Mouse (Mus musculus): Measurements from ENCODE around the gene Parp1.
"Not testable (repeated sequence)": the region's sequence is repeated elsewhere in the genome, so short reads cannot be mapped to it uniquely, and the experiment has no call there.

The Parp1 gene

DNA sequence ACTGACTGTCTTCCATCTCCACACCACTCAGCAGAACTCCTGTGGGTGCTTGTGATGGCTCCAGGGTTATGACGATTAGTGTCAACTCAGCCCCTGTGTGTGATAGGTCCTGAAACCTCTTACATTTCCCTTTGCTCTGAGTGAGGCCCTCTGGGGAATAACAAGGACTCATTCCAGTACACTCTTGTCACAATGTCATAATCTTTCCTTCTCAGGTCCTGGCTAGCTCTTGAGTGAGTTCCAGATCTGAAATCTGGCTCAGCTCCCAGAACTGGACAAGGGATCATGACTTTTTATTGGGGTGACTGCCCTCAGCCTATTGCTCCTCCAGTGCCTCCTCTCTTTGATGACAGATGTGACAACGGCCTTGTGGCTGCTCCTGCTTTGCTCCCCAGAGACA is 57.4 kb downstream of the Parp1 start:
- no peak for DNase-seq (ENCODE audit: low spot score in 2 of 2)

DNA sequence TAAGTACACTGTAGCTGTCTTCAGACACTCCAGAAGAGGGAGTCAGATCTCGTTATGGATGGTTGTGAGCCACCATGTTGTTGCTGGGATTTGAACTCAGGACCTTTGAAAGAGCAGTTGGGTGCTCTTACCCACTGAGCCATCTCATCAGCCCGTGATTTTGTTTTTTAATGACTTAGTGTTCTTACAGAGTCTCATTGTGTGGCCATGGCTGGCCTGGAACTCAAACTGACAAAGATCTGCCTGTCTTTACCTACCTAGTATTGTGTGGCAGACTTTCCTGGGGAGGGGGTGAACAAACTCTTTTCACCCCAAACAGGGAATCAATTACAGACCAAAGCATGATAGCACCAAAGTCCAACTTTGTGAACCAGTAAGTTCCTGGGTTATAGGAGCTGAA is 69.1 kb downstream of the Parp1 start:
- not testable (repeated sequence) for DNase-seq (ENCODE audit: low spot score in 2 of 2)

DNA sequence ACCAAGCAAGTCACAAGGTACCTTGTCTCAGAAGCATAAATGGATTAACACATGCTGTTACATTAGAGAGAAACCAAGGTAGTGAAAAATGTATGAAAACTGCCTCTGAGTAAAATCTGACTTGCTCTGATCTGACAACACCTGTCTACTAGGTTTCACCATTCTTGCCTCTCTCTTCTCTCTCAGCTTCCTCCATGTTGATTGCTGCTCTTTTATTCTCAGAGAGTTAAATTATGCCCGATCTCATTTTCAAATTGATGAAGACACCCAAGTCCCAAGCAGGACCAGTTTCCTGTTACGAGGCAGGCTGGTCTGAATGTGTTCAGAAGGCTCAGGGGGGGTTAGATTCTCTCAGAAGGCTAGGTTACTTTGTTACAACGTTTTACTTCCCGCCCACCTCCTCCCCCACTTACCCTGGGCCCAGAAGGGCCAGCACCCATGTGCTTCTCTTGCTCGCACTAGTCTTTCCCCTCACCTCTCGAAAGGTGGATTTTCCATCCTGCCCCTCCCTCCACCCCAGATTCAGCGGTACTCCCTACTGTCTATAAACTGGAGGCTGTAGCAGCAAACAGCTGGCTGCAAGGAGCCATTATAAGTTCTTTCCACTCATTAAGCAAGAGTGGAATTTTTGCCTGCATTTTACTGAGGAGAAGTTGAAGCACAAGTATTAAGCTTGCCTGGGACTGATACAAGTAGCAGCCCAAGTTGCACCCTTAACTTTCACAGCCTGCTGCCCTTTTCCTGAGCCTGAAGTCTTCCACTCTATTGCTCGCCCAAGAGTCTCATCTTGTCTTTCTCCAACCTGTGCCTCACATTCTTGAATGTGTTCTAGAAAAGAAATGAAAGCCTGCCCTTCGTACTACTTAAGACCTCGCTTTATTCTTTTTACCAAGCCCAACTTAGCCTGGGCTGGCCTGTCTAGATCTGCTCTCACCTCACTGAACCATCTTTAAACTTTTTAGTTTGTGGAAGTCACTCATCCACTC is 71.0 kb downstream of the Parp1 start:
- peak; percentile 21 to 23 for DNase-seq (ENCODE audit: low spot score in 2 of 2)

DNA sequence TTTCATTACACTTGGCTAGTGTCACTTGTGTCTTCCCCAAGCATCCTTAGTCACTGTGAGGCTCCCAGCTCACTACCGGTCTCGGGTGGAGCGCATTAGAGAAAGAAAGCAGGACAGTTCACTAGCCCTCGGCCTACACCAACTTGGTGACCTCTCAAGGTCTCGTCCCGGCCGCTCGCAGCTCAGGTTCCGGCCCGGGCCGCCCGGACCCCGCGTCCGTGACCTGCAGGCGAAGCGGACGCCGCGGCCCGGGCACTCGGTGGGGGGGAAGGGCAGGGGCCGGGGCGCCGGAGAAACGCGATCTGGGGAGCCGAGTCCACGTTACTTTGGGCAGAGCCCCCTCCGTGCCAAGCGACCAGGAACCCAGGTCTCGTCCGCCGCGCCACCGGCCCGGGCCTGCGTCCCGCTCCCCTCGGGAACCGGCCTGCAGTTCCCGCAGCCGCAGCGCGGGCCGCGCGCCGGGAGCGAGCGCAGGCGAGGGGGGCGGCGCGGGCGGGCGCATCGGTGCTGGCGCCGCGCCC is 71.9 kb downstream of the Parp1 start:
- peak; percentile 64 to 75 for DNase-seq (ENCODE audit: low spot score in 2 of 2)

GRCm38 (mm10) chr1:180641137-180641517 is 72.4 kb downstream of the Parp1 start, which contains the start of gene Lin9:
TSS of gene Lin9 (plus strand) at chr1:180641150.
- peak; percentile 97 for DNase-seq (ENCODE audit: low spot score in 2 of 2)

GRCm38 (mm10) chr1:180641518-180642227 is 72.9 kb downstream of the Parp1 start:
- DNase-seq (ENCODE audit: low spot score in 2 of 2), result no peak

- DNase-seq (ENCODE audit: low spot score in 2 of 2), result no peak
Observed at GRCm38 (mm10) chr1:180642228-180642564, 73.5 kb downstream of the Parp1 start.

Data from spleen, postnatal 10 days (tissue).